Mouse (Mus musculus): ENCODE measurements around the gene Anln. TPM values are rescaled to one million over a fixed set of nuclear protein-coding genes. Genes with fewer than 3 reads are reported as not detected.
A peak's percentile ranks its signal among the peaks of the same experiment; 100 is the strongest.

Gene Anln
- polyA plus RNA-seq, 1 experiment from 2014 or later: 54.4 TPM

DNA sequence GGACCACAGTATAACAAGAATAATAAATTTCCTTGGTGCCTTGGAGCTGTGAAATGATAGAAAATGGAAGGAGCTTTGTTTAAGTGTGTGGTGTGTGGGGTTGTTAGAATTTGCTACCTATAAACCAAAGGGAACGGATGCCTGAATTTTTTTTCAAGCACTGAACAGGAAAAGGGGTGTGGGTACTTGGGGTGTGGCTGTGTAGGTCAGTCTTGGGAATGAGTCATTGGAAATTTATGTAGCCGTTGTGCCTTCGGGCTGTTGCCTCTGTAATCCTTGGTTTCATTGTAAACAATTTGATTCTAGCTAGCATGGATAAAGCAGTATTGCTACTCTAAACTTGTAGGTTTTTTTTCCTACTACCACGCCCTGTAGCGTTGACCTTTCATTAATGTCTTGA lies 1.4 kb upstream of the Anln start:
- Histone ChIP-seq H3K9me3 (ENCODE audit: control insufficient read depth, low read length) (no peaks in the 10 kb centered on the region), H3K27ac (replicated peaks; ENCODE audit: low read depth, low read length) (no peak overlapping the region), H3K27me3 (ENCODE audit: control insufficient read depth, insufficient read depth, low read length) (no peaks in the 10 kb centered on the region), H3K36me3 (ENCODE audit: control insufficient read depth, insufficient read depth, low read length) (no peaks in the 10 kb centered on the region), H3K9ac (ENCODE audit: low read length) (no peak overlapping the region), H3K4me1 (ENCODE audit: control insufficient read depth, insufficient read depth, low read length) (peaks cover 3% of the 10 kb centered on the region; the same call in 1 of the 2 replicates), H3K4me3 (ENCODE audit: low read depth, low read length) (no peak overlapping the region), H3K4me2 (ENCODE audit: low read depth, severe bottlenecking) (no peak overlapping the region)
- 88% methylated on average over 5 of the region's 5 CpGs for WGBS
- no peak for ATAC-seq (ENCODE audit: insufficient number of reproducible peaks, low FRiP score, low TSS enrichment, low read depth)
- DNase-seq (ENCODE audit: low spot score): no peak

- Histone ChIP-seq H3K27ac (replicated peaks; ENCODE audit: low read depth, low read length) (peak overlapping the region; percentile 79; the same call in 1 of the 2 replicates), H3K36me3 (ENCODE audit: control insufficient read depth, insufficient read depth, low read length) (no peaks in the 10 kb centered on the region), H3K4me1 (ENCODE audit: control insufficient read depth, insufficient read depth, low read length) (peaks cover 3% of the 10 kb centered on the region; the same call in 1 of the 2 replicates), H3K9me3 (ENCODE audit: control insufficient read depth, low read length) (no peaks in the 10 kb centered on the region), H3K9ac (ENCODE audit: low read length) (peak overlapping the region; percentile 87; the same call in 1 of the 2 replicates), H3K4me2 (ENCODE audit: low read depth, severe bottlenecking) (peak overlapping the region; percentile 75), H3K4me3 (ENCODE audit: low read depth, low read length) (peak overlapping the region; percentile 74; the same call in 1 of the 2 replicates), H3K27me3 (ENCODE audit: control insufficient read depth, insufficient read depth, low read length) (no peaks in the 10 kb centered on the region)
- no peak for DNase-seq (ENCODE audit: low spot score)
- 70% methylated on average over 6 of the region's 6 CpGs for WGBS
- ATAC-seq (ENCODE audit: insufficient number of reproducible peaks, low FRiP score, low TSS enrichment, low read depth): no peak
Observed at GRCm38 (mm10) chr9:22389736-22390245, 803 bp upstream of the Anln start.

DNA sequence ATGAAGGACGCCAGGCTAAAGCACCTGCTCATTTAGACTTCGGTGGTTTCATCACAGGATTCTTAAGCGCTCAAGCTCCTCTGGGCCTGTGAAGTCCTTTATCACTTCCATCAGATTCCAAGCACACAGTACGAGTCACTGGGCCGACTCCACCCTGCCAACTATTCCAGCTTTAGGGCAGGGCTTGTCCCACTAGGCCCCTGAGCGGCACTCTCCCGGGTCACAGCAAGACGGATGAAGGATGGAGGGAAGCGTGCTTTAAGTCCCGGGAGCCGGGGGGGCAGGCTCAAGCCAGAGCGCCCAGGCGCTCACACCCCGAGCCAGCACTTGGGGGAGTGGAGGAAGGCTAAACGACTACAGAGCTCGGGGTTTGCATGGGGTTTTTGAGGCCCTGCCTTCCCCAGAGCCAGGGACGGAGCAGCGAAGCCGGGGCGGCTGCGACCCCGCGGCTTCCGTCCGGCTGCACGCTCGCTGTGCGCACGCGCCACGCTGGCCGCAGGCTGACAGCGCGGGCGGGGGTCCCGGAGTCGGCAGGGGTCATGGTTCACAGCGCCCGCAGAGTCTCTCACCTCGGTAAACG lies 497 bp downstream of the Anln start:
- DNase-seq (ENCODE audit: low spot score): no peak
- Histone ChIP-seq H3K4me2 (ENCODE audit: low read depth, severe bottlenecking) (peak overlapping the region; percentile 75), H3K36me3 (ENCODE audit: control insufficient read depth, insufficient read depth, low read length) (no peaks in the 10 kb centered on the region; the same call in 1 of the 2 replicates), H3K9me3 (ENCODE audit: control insufficient read depth, low read length) (no peaks in the 10 kb centered on the region), H3K27me3 (ENCODE audit: control insufficient read depth, insufficient read depth, low read length) (no peaks in the 10 kb centered on the region), H3K27ac (replicated peaks; ENCODE audit: low read depth, low read length) (peak overlapping the region; percentile 79), H3K4me3 (ENCODE audit: low read depth, low read length) (peak overlapping the region; percentile 74), H3K9ac (ENCODE audit: low read length) (peak overlapping the region; percentile 87), H3K4me1 (ENCODE audit: control insufficient read depth, insufficient read depth, low read length) (peaks cover 3% of the 10 kb centered on the region; the same call in 1 of the 2 replicates)
- ATAC-seq (ENCODE audit: insufficient number of reproducible peaks, low FRiP score, low TSS enrichment, low read depth): peak; percentile 87
- under 1% methylated on average over 38 of the region's 41 CpGs for WGBS

- peaks cover 3% of the 10 kb centered on the region; the same call in 1 of the 2 replicates for H3K4me1 ChIP-seq (ENCODE audit: control insufficient read depth, insufficient read depth, low read length)
- 28% methylated on average over 6 of the region's 6 CpGs for whole genome bisulfite sequencing
- peak overlapping the region; percentile 74 for H3K4me3 ChIP-seq (ENCODE audit: low read depth, low read length)
- H3K9ac ChIP-seq (ENCODE audit: low read length): peak overlapping the region; percentile 87
- peak overlapping the region; percentile 79 for H3K27ac ChIP-seq (replicated peaks; ENCODE audit: low read depth, low read length)
- no peaks in the 10 kb centered on the region; the same call in 1 of the 2 replicates for H3K36me3 ChIP-seq (ENCODE audit: control insufficient read depth, insufficient read depth, low read length)
- no peaks in the 10 kb centered on the region for H3K27me3 ChIP-seq (ENCODE audit: control insufficient read depth, insufficient read depth, low read length)
- H3K9me3 ChIP-seq (ENCODE audit: control insufficient read depth, low read length): no peaks in the 10 kb centered on the region
- peak overlapping the region; percentile 75 for H3K4me2 ChIP-seq (ENCODE audit: low read depth, severe bottlenecking)
- ATAC-seq (ENCODE audit: insufficient number of reproducible peaks, low FRiP score, low TSS enrichment, low read depth) (no peak), DNase-seq (ENCODE audit: low spot score) (no peak)
Observed at GRCm38 (mm10) chr9:22387901-22388300, 1.1 kb downstream of the Anln start.

- Histone ChIP-seq H3K27ac (replicated peaks; ENCODE audit: low read depth, low read length) (no peak overlapping the region), H3K27me3 (ENCODE audit: control insufficient read depth, insufficient read depth, low read length) (no peaks in the 10 kb centered on the region), H3K4me1 (ENCODE audit: control insufficient read depth, insufficient read depth, low read length) (peaks cover 3% of the 10 kb centered on the region; the same call in 1 of the 2 replicates), H3K9ac (ENCODE audit: low read length) (no peak overlapping the region), H3K9me3 (ENCODE audit: control insufficient read depth, low read length) (no peaks in the 10 kb centered on the region), H3K36me3 (ENCODE audit: control insufficient read depth, insufficient read depth, low read length) (peaks cover 5% of the 10 kb centered on the region; the same call in 1 of the 2 replicates), H3K4me2 (ENCODE audit: low read depth, severe bottlenecking) (no peak overlapping the region), H3K4me3 (ENCODE audit: low read depth, low read length) (no peak overlapping the region)
- 85% methylated on average over 2 of the region's 2 CpGs for WGBS
- ATAC-seq (ENCODE audit: insufficient number of reproducible peaks, low FRiP score, low TSS enrichment, low read depth) (no peak), DNase-seq (ENCODE audit: low spot score) (no peak)
Observed at GRCm38 (mm10) chr9:22385890-22386289, 3.1 kb downstream of the Anln start.

- Histone ChIP-seq H3K4me2 (ENCODE audit: low read depth, severe bottlenecking) (no peak overlapping the region), H3K27ac (replicated peaks; ENCODE audit: low read depth, low read length) (no peak overlapping the region), H3K4me3 (ENCODE audit: low read depth, low read length) (no peak overlapping the region), H3K9me3 (ENCODE audit: control insufficient read depth, low read length) (no peaks in the 10 kb centered on the region), H3K4me1 (ENCODE audit: control insufficient read depth, insufficient read depth, low read length) (no peaks in the 10 kb centered on the region), H3K36me3 (ENCODE audit: control insufficient read depth, insufficient read depth, low read length) (peaks cover 26% of the 10 kb centered on the region), H3K27me3 (ENCODE audit: control insufficient read depth, insufficient read depth, low read length) (no peaks in the 10 kb centered on the region), H3K9ac (ENCODE audit: low read length) (no peak overlapping the region)
- no peak for ATAC-seq (ENCODE audit: insufficient number of reproducible peaks, low FRiP score, low TSS enrichment, low read depth)
- 94% methylated on average over 5 of the region's 5 CpGs for WGBS
- DNase-seq (ENCODE audit: low spot score): no peak
Observed at GRCm38 (mm10) chr9:22376086-22376485, 12.9 kb downstream of the Anln start.

DNA sequence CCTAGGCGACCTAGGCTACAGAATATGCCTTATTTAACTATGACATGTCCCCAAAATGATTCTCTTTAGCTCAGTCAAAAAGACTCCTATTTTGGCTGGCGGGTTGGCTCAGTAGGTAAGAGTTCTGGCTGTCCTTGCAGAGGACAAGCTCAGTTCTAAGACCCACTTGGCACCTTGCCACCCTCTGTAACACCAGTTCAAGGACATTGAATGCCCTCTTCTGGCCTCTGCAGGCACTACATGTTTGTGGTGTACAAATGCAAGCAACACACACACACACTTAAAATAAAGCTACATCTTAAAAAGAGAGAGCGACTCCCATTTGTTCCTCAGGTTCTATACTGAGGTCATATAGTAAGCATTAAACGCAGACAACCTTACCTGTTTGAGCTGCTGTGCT lies 16.2 kb downstream of the Anln start:
- 96% methylated on average over 4 of the region's 4 CpGs for WGBS
- DNase-seq (ENCODE audit: low spot score) (no peak), ATAC-seq (ENCODE audit: insufficient number of reproducible peaks, low FRiP score, low TSS enrichment, low read depth) (no peak)
- Histone ChIP-seq H3K9ac (ENCODE audit: low read length) (no peak overlapping the region), H3K9me3 (ENCODE audit: control insufficient read depth, low read length) (no peaks in the 10 kb centered on the region), H3K36me3 (ENCODE audit: control insufficient read depth, insufficient read depth, low read length) (peaks cover 21% of the 10 kb centered on the region; the same call in 1 of the 2 replicates), H3K4me2 (ENCODE audit: low read depth, severe bottlenecking) (no peak overlapping the region), H3K4me3 (ENCODE audit: low read depth, low read length) (no peak overlapping the region), H3K27ac (replicated peaks; ENCODE audit: low read depth, low read length) (no peak overlapping the region), H3K27me3 (ENCODE audit: control insufficient read depth, insufficient read depth, low read length) (no peaks in the 10 kb centered on the region), H3K4me1 (ENCODE audit: control insufficient read depth, insufficient read depth, low read length) (no peaks in the 10 kb centered on the region)

DNA sequence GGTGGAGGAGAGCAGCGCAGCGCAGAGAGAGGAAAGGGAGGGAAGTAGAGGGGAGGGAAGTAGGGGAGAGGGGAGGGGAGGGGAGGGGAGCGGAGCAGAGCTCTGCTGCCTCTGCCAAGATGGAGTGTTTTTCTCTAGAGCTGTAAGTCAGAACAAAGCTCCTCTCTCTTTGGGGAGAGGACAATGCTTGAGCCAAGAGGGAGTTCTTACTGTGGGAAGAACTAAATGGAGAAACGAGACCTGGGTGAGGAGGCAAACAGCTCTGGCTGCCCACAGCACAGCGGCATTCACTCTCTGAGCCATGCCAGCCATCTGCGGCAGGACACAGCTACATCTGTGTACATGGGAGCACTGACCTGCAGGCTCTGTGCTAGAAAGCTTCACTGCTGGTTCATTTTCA lies 21.0 kb downstream of the Anln start:
- H3K4me2 ChIP-seq (ENCODE audit: low read depth, severe bottlenecking): no peak overlapping the region
- no peak for ATAC-seq (ENCODE audit: insufficient number of reproducible peaks, low FRiP score, low TSS enrichment, low read depth)
- no peak overlapping the region for H3K9ac ChIP-seq (ENCODE audit: low read length)
- DNase-seq (ENCODE audit: low spot score): no peak
- no peak overlapping the region for H3K4me3 ChIP-seq (ENCODE audit: low read depth, low read length)
- WGBS: 90% methylated on average over 6 of the region's 6 CpGs
- H3K9me3 ChIP-seq (ENCODE audit: control insufficient read depth, low read length): no peaks in the 10 kb centered on the region
- no peak overlapping the region for H3K27ac ChIP-seq (replicated peaks; ENCODE audit: low read depth, low read length)
- no peaks in the 10 kb centered on the region for H3K4me1 ChIP-seq (ENCODE audit: control insufficient read depth, insufficient read depth, low read length)
- peaks cover 11% of the 10 kb centered on the region; the same call in 1 of the 2 replicates for H3K36me3 ChIP-seq (ENCODE audit: control insufficient read depth, insufficient read depth, low read length)
- H3K27me3 ChIP-seq (ENCODE audit: control insufficient read depth, insufficient read depth, low read length): no peaks in the 10 kb centered on the region
